Mouse (Mus musculus): ENCODE measurements around the gene Krtap8-1. TPM values are rescaled to one million over a fixed set of nuclear protein-coding genes. Genes with fewer than 3 reads are reported as not detected.

Krtap8-1 gene
- total RNA-seq (2014; fragmentation: Nextera tagmentation) = not detected in 2 replicates
- total RNA-seq (2017) = not detected in 2 replicates

GRCm38 (mm10) chr16:89487852-89488251, at the start of gene Krtap8-1:
Gene Krtap8-1 (minus strand): TSS chr16:89487952.
- no peak for ATAC-seq (replicated peaks; ENCODE audit: low FRiP score, low TSS enrichment, poor library complexity, severe bottlenecking)

GRCm38 (mm10) chr16:89537349-89537748, 49.6 kb upstream of the Krtap8-1 start:
- no peak for ATAC-seq (replicated peaks; ENCODE audit: low FRiP score, low TSS enrichment, poor library complexity, severe bottlenecking)

GRCm38 (mm10) chr16:89530547-89530946, 42.8 kb upstream of the Krtap8-1 start:
- no peak for ATAC-seq (replicated peaks; ENCODE audit: low FRiP score, low TSS enrichment, poor library complexity, severe bottlenecking)

- ATAC-seq (replicated peaks; ENCODE audit: low FRiP score, low TSS enrichment, poor library complexity, severe bottlenecking) = no peak
Measured at GRCm38 (mm10) chr16:89529846-89530245, 42.1 kb upstream of the Krtap8-1 start.

- ATAC-seq (replicated peaks; ENCODE audit: low FRiP score, low TSS enrichment, poor library complexity, severe bottlenecking) = no peak
Measured at GRCm38 (mm10) chr16:89528380-89528779, 40.6 kb upstream of the Krtap8-1 start.

GRCm38 (mm10) chr16:89520996-89521395, 33.2 kb upstream of the Krtap8-1 start:
- ATAC-seq (replicated peaks; ENCODE audit: low FRiP score, low TSS enrichment, poor library complexity, severe bottlenecking) = no peak

- ATAC-seq (replicated peaks; ENCODE audit: low FRiP score, low TSS enrichment, poor library complexity, severe bottlenecking) = no peak
Measured at GRCm38 (mm10) chr16:89520555-89520954, 32.8 kb upstream of the Krtap8-1 start.

GRCm38 (mm10) chr16:89520091-89520490, 32.3 kb upstream of the Krtap8-1 start:
- ATAC-seq (replicated peaks; ENCODE audit: low FRiP score, low TSS enrichment, poor library complexity, severe bottlenecking) = no peak

GRCm38 (mm10) chr16:89517635-89518034, 29.9 kb upstream of the Krtap8-1 start:
- ATAC-seq (replicated peaks; ENCODE audit: low FRiP score, low TSS enrichment, poor library complexity, severe bottlenecking) = peak; percentile 74

GRCm38 (mm10) chr16:89513431-89513830, 25.7 kb upstream of the Krtap8-1 start:
- no peak for ATAC-seq (replicated peaks; ENCODE audit: low FRiP score, low TSS enrichment, poor library complexity, severe bottlenecking)

- no peak for ATAC-seq (replicated peaks; ENCODE audit: low FRiP score, low TSS enrichment, poor library complexity, severe bottlenecking)
Measured at GRCm38 (mm10) chr16:89508223-89508622, 20.5 kb upstream of the Krtap8-1 start, which contains the start of gene Krtap7-1. Gene Krtap7-1 (minus strand): TSS chr16:89508323.

- ATAC-seq (replicated peaks; ENCODE audit: low FRiP score, low TSS enrichment, poor library complexity, severe bottlenecking) = no peak
Measured at GRCm38 (mm10) chr16:89503571-89503970, 15.8 kb upstream of the Krtap8-1 start.

GRCm38 (mm10) chr16:89501870-89502269, 14.1 kb upstream of the Krtap8-1 start:
- no peak for ATAC-seq (replicated peaks; ENCODE audit: low FRiP score, low TSS enrichment, poor library complexity, severe bottlenecking)

GRCm38 (mm10) chr16:89497002-89497401, 9.2 kb upstream of the Krtap8-1 start:
- no peak for ATAC-seq (replicated peaks; ENCODE audit: low FRiP score, low TSS enrichment, poor library complexity, severe bottlenecking)

GRCm38 (mm10) chr16:89495394-89496153, 7.8 kb upstream of the Krtap8-1 start:
- no peak for ATAC-seq (replicated peaks; ENCODE audit: low FRiP score, low TSS enrichment, poor library complexity, severe bottlenecking)

- ATAC-seq (replicated peaks; ENCODE audit: low FRiP score, low TSS enrichment, poor library complexity, severe bottlenecking) = no peak
Measured at GRCm38 (mm10) chr16:89477679-89478314, 10.0 kb downstream of the Krtap8-1 start.

GRCm38 (mm10) chr16:89461189-89461588, 26.6 kb downstream of the Krtap8-1 start:
- ATAC-seq (replicated peaks; ENCODE audit: low FRiP score, low TSS enrichment, poor library complexity, severe bottlenecking) = no peak
